Mouse (Mus musculus) thymus, adult 2 months (tissue): ENCODE measurements around the gene Celf1. TPM values are rescaled to one million over a fixed set of nuclear protein-coding genes. Genes with fewer than 3 reads are reported as not detected.

Source experiments
- DNase-seq: peaks from one replicate; pipeline ENCODE4 v3.0.0; 2021
- H3K27ac ChIP-seq: fragments of 200-500 bp; 2 replicates; pipeline ENCODE4 v1.5.1; 2012; ENCODE audit warnings: low read length, control low read depth; ENCODE audit not compliant: control insufficient read depth, insufficient read depth
- H3K27me3 ChIP-seq: fragments of 200-500 bp; 2 replicates; pipeline ENCODE4 v1.6.1; 2012; ENCODE audit warnings: mild to moderate bottlenecking, low read length, moderate library complexity, mixed read lengths; ENCODE audit not compliant: control insufficient read depth, insufficient read depth
- H3K36me3 ChIP-seq: fragments of 200-500 bp; 2 replicates; pipeline ENCODE4 v1.6.1; 2012; ENCODE audit warnings: mild to moderate bottlenecking, low read length, moderate library complexity; ENCODE audit not compliant: control insufficient read depth, insufficient read depth
- H3K4me1 ChIP-seq: fragments of 200-500 bp; replicated peaks from 2 replicates; pipeline ENCODE4 v1.6.1; 2012; ENCODE audit warnings: low read length; ENCODE audit not compliant: control insufficient read depth, insufficient read depth
- H3K4me3 ChIP-seq: fragments of 200-500 bp; 2 replicates; pipeline ENCODE4 v1.5.1; 2012; ENCODE audit warnings: mild to moderate bottlenecking, low read length, control low read depth, moderate library complexity; ENCODE audit not compliant: control insufficient read depth, insufficient read depth
- CTCF ChIP-seq: fragments of 200-500 bp; IDR thresholded peaks from 2 replicates; pipeline ENCODE4 v1.5.1; 2012; ENCODE audit warnings: mild to moderate bottlenecking, control low read depth, low read length, moderate library complexity, borderline replicate concordance; ENCODE audit not compliant: control insufficient read depth, poor library complexity, insufficient read depth; ENCODE audit errors: extremely low read depth
- POLR2A ChIP-seq: fragments of 200-500 bp; IDR thresholded peaks from 2 replicates; pipeline ENCODE4 v1.6.1; 2012; ENCODE audit warnings: mild to moderate bottlenecking, low read length, control low read depth, moderate library complexity; ENCODE audit not compliant: control insufficient read depth, poor library complexity, insufficient read depth; ENCODE audit errors: extremely low read depth
- WGBS: fragments of 180-500 bp; shearing (Covaris S2); methylation state at CpG from one replicate; pipeline ENCODE4 v1.1.7; 2018; 5-methylcytosine and 5-hydroxymethylcytosine counted together
- polyA plus RNA-seq: library from polyadenylated mRNA; depleted of rRNA; stranded (reverse); fragments of >200 nt; gene quantifications from 2 replicates; pipeline ENCODE4 v1.2.3, GENCODE M21; 2012

Gene Celf1
- polyA plus RNA-seq, 1 experiment, result 92.7 TPM

DNA sequence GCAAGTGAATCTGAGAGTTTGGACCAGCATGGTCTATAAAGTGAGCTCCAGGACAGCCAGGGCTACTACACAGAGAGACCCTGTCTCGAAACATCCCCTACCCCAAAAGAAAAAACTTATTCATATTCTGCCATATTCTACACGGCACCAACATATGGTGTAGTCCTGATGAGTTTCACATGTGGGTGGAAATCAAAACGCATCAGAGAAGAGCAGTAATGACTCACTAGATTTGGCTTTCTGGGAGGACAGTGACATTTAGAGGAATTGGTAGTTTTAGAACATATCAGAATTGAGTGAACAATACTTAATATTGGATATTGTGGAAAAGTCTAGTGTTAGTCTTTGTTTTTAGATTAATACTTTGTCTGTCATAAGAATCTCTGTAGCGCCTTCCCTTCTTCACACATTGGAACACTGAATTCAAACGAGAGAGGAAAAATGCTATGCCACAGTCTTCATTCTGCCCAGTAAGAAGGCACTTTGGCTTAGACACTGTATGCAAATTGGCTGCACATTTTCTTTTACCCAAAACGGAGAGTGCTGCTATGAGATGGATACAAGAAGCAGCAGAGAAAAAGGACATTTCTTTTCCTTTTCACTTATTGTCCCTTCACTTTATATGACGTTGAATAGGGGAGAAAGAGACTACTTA is 35.1 kb downstream of the Celf1 start:
- no peak overlapping the region for H3K4me3 ChIP-seq
- no peak for TF ChIP-seq POLR2A
- no peak for TF ChIP-seq CTCF
- H3K27ac ChIP-seq, result no peak overlapping the region
- DNase-seq, result no peak
- 93% methylated on average over 7 of the region's 7 CpGs for WGBS
- no peaks in the 10 kb centered on the region for H3K36me3 ChIP-seq
- H3K27me3 ChIP-seq, result no peaks in the 10 kb centered on the region
- H3K4me1 ChIP-seq, result no peaks in the 10 kb centered on the region

DNA sequence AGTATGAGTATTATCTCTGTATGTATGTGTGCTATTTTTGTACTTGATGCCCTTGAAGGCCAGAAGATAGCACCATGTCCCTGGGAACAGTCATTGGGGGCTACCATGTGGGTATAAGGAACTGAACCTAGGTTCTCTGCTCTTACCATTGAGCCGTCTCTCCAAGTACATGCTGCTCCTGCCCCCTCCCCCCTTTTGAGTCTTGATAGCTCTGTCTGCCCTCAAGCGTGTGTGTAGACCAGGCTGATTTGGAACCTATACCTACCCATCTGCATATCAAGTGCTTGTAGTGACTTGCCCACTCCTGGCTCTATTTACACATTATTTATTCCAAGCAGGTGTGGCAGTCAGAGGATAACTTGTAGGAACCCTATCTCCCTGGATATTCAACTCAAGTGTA is 36.4 kb downstream of the Celf1 start:
- H3K4me1 ChIP-seq, result no peaks in the 10 kb centered on the region
- TF ChIP-seq POLR2A (no peak), CTCF (no peak)
- no peak overlapping the region for H3K27ac ChIP-seq
- no peak overlapping the region for H3K4me3 ChIP-seq
- no peaks in the 10 kb centered on the region for H3K27me3 ChIP-seq
- DNase-seq, result no peak
- 98% methylated on average over 2 of the region's 2 CpGs for WGBS
- no peaks in the 10 kb centered on the region for H3K36me3 ChIP-seq

DNA sequence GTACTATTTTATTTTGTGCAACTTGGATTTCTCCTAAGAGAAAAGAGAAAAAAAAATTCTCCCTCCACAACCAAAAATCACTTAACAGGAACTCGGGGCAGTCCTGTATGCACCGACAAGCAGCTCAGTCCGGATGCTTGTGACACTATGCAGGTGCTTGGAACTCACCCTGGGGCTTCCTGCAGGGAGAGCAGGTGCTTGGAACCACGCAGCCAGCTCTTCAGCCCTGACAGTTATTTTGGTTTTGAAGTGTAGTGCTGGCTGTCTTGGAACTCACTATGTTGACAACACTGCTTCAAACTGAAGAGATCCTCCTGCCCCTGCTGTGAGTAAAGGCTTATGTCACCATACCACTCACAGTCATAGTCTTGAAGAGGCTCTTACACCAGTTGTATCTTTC is 37.1 kb downstream of the Celf1 start:
- Histone ChIP-seq H3K27ac (no peak overlapping the region), H3K27me3 (no peaks in the 10 kb centered on the region), H3K4me3 (no peak overlapping the region), H3K4me1 (no peaks in the 10 kb centered on the region), H3K36me3 (no peaks in the 10 kb centered on the region)
- WGBS, result 61% methylated on average over 4 of the region's 4 CpGs
- TF ChIP-seq CTCF, result no peak
- no peak for TF ChIP-seq POLR2A
- no peak for DNase-seq

GRCm38 (mm10) chr2:90986055-90986454 is 45.9 kb downstream of the Celf1 start:
- Histone ChIP-seq H3K27me3 (no peaks in the 10 kb centered on the region), H3K4me1 (no peaks in the 10 kb centered on the region; the same call in 1 of the 2 replicates), H3K4me3 (no peak overlapping the region), H3K27ac (no peak overlapping the region), H3K36me3 (0 out of 2 replicates have a peak, but pooled peaks cover 3% of the 10 kb centered on the region)
- DNase-seq, result no peak
- 93% methylated on average over 3 of the region's 3 CpGs for WGBS
- TF ChIP-seq POLR2A (no peak), CTCF (no peak)

- H3K4me1 ChIP-seq, result no peaks in the 10 kb centered on the region
- no peak overlapping the region for H3K4me3 ChIP-seq
- no peak for TF ChIP-seq POLR2A
- peaks cover 94% of the 10 kb centered on the region for H3K36me3 ChIP-seq
- H3K27ac ChIP-seq, result no peak overlapping the region
- H3K27me3 ChIP-seq, result no peaks in the 10 kb centered on the region
- DNase-seq, result no peak
- 98% methylated on average over 8 of the region's 8 CpGs for WGBS
These were observed 68.4 kb downstream of the Celf1 start for GRCm38 (mm10) chr2:91008536-91008935.

DNA sequence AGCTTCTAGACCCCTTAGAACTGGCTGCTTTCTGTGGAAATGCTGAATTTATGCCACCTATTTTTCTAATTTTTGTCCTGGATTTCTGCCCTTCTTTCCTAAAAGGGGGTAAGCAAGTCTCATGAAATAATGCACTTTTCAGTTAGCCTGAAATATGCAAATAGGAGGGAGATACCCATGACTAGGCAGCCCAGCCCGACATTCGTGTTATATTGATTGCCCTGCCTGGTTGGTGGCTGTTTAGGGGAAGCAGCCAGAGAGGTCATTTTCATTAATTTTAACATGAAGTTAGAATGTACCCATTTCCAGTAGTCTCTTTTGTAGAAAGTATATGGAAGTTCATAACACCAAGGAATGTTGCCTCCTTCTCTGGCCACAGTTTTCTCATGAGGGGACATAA is 73.7 kb downstream of the Celf1 start:
- TF ChIP-seq POLR2A (no peak), CTCF (no peak)
- 96% methylated on average over 2 of the region's 2 CpGs for WGBS
- no peak overlapping the region for H3K27ac ChIP-seq
- DNase-seq, result no peak
- no peaks in the 10 kb centered on the region for H3K27me3 ChIP-seq
- H3K4me3 ChIP-seq, result no peak overlapping the region
- H3K4me1 ChIP-seq, result no peaks in the 10 kb centered on the region
- peaks cover 73% of the 10 kb centered on the region for H3K36me3 ChIP-seq

DNA sequence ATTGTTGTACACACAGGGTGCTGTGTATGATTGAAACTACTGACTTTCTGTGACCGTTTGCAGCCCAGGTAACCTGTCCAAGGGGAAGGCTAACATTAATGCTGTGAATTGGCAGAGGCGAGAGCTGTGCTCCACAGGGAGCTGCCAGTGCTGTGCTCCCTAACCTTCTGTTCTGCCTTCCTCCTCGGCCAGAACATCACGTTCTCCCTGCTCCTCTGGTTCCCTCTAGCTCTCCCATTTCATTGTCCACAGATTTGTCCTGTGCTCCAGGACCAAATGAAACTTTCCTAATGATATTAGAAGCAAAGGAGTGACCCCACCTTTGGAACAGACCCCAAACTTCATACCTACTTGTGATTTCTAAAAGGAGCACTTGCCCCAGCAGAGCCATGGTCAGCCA is 75.2 kb downstream of the Celf1 start:
- Histone ChIP-seq H3K4me3 (no peak overlapping the region), H3K27ac (no peak overlapping the region), H3K4me1 (no peaks in the 10 kb centered on the region), H3K36me3 (peaks cover 66% of the 10 kb centered on the region), H3K27me3 (no peaks in the 10 kb centered on the region)
- WGBS, result 96% methylated on average over 4 of the region's 4 CpGs
- no peak for TF ChIP-seq POLR2A
- no peak for TF ChIP-seq CTCF
- DNase-seq, result no peak
